Mouse (Mus musculus) hindlimb bud, embryonic 11.5 days (tissue): Measurements from ENCODE around the gene Gatb.
A peak's percentile ranks its signal among the peaks of the same experiment; 100 is the strongest.
"Not testable (repeated sequence)": the region's sequence is repeated elsewhere in the genome, so short reads cannot be mapped to it uniquely, and the experiment has no call there.

Source experiments
- DNase-seq: peaks from one replicate; pipeline ENCODE4 v3.0.0-alpha.2; 2012; ENCODE audit warnings: low read depth, low spot score; ENCODE audit errors: extremely low spot score

Gene Gatb

GRCm38 (mm10) chr3:85573864-85574830, at the start of gene Gatb:
Gatb (plus strand) TSS chr3:85574119.
- peak; percentile 96 for DNase-seq

DNA sequence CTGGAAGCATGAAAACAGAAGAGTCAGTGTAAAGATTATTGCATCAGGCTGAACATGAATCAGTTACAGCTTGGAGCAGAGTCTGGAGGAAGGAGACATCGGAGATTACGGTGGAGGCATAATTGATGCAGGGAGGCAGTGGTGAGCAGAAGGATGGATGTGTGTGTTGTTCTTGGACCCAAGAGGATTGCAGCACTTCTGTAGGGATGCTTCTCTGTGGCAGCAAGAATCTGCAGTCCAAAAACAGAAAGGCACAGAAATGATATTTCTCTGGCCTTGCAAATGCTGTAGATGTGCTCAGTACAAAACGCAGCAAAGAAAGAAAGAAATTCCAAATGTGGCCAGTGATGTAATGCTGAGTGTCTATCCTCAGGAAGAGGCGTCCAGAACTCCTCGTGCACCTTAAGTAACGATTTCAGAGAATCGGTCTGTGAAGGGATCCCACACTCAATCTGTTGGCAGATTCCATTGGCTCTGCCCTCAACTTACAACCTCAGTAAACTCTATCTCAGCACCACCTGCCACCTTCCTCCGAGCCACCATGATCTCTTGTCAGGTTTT, 43.2 kb upstream of the Gatb start:
- no peak for DNase-seq

DNA sequence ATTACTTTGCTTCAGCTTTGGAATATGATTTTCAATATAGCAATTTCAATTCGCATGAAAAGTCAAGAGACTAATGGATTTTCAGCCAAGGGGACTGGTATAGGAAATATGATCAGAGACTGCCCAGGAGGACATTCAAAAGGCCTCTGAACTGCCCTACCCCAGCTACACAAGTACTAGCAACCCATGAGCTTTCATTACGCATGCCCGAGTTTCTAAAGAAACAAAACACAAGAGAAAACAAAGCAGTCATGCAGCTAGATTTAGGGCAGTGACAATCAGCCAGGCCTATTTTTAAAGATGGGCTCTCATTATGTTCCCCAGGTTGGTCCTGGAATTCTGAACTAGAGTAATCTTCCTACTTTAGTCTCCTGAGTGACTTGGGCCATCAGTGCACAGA, 41.5 kb upstream of the Gatb start:
- DNase-seq = no peak

- DNase-seq = no peak
Observed at GRCm38 (mm10) chr3:85535042-85535441, 38.9 kb upstream of the Gatb start.

DNA sequence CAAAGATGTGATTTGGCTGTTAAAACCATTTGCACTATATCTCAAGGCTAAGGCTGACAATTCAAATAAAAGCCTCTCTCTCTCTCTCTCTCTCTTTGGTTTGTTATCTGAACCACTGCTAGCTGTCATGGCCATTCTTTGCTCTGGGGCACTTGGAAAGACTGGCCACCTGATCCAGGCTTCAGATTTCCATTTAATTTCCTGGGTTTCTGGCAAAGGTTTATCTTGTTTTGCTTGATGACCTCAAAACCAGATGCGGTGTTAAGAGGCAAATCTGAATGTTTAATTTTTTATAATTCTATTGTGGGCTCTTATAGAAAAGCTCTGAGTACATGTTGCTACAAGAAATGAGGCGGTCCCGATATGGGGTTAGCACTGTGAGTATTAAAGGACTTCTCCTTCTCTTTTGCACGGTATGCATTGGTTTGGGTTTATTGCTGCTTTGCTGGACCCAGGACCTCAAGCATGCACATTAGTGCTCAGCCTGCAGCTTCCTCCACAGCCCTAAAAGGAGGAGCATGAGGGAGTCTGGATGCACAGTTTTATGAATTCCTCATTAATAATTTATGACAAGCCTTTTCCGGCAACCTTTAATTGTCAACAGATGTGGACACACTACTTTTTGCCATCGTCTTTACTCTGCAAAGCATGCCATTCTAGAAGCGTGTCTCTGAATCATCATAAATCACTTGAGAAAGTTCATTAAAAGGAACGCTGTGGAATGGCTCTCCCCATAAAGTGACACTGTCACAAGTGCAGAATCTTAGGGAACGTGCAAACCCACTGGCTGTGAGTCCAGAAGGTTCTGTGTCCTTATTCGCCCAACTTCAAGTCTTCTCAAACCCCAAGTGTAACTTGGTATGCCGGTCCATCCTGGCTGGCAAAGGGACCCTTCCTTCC, 38.0 kb upstream of the Gatb start:
- peak; percentile 35 for DNase-seq

DNA sequence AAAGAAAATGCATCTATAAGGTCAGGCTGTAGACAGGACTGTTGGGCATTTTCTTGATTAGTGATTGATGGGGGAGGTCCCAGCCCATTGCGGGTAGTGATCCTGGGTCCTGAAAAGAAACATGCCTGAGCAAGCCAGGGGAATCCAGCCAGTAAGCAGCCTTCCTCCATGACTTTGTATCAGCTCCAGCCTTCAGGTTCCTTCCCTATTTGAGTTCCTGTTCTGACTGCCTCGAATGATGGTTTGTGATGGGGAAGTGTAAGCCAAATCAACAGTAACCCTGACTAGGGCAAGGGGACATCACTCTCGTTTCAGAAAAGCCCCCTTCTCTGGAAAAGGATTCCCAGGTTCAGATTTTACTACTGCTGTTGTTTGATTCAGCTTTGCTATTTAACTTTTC, 31.2 kb upstream of the Gatb start:
- DNase-seq = no peak

DNA sequence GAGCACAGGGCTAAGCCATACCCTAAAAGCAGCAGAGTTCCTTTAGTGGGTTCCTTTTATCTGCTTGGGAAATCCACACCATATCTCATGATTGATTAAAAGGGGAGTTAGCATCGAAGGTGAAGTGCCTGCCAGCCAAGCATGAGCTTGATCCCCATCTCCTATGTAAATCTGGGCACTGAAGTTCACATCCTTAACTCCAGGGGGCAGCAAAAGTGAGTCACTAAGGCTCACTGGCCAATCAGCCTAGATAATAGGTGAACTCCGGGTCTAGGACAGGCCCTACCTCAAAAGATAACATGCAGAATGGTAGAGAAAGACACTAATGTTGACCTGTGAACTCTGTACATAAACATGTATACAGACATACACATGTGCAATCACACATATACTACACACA, 30.3 kb upstream of the Gatb start:
- no peak for DNase-seq

- DNase-seq = no peak
Observed at GRCm38 (mm10) chr3:85550312-85550711, 23.6 kb upstream of the Gatb start.

GRCm38 (mm10) chr3:85551352-85551751, 22.6 kb upstream of the Gatb start:
- DNase-seq = no peak

DNA sequence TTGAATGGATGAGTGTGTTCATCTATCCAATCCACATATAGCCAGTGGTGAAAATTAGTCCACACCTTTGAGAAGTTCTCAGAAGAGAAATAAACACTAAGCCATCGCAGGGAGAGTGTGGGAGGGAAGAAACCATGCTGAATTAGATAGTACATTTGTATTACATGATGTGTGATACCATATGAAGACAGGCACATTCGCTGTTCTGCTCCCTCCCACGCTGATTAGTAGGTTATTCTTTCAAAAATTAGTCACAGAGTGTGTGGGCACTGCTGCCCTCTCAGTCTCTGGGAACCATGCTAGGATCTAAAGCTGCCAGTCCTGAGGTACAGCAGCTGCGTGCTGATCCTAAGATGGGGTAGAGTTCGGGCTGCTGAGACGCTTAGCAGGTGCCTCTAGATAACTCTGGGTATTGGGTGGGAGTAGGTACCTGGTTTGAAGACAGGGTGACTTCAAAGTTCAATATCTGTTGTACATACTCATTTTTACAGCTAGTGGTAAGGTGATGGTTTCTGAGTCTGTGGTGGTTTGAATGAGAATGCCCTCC, 20.1 kb upstream of the Gatb start:
- DNase-seq = no peak

DNA sequence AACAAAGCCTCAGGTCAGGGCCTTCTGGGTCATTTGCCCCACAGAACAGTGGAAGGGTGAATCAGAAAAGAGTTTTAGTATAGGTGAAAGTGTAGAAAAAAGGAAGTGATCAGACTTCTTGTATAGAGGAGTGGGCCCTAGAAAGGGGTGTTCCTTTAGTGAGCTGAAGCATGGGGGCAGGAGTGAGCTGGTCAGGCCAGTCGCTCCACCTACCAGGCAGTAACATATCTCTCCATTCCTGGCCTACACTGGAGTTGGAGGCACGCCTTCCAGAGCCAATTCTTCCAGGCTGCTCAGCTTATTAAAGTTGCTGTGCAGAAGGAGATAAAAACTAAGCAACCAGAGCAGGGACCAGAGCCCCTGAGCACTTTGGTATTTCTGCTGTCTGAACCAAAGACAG, 9.3 kb upstream of the Gatb start:
- no peak for DNase-seq

DNA sequence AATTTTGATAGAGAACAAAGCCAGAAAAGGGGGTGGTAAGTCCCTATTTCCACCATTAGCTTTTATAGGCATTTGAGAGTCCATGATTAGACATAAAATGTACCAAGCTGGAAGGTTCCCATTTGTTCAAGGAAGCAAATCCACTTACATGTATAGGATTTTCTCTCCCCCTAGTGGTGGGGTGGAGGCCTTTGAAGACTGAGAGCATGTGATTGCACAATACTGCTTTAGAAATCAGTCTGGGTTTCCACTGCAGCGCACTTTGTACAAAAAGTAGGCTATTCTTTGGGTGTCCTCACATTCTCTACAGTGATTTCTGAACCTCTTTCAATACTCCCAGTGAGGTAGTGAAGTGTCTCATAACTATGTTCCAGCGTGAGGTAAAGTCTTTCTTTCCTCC, 2.6 kb upstream of the Gatb start:
- peak; percentile 35 for DNase-seq

GRCm38 (mm10) chr3:85572502-85572901, 1.4 kb upstream of the Gatb start:
- not testable (repeated sequence) for DNase-seq

DNA sequence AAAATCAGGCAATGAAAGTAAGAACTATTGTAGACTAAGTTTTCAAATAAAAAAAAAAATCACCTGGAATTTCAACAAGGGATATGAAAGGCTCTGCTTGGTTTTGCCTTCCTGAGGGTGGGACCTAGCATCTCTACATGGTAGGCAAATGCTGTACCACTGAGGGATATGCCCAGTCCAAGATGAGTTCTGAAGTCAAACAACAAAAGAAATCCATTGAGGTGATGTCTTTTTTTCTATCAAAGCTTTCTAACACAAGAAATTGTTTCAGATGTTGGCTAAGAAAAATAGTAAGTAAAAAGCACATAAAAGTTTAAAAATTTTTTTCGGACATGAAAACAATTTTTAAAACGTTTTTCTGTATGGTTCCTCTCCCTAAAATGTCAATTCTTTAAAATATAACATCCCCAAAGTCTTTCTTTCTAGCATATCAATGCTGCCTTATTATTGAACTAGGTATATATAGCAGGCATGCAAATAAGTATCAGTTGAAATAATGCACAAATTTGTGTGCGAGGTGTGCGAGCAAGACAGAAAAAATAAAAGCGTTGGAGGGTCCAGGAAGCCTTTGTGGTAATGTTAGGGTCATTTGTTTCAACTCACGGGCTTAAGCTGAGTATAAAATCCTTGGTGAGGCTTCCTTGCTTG, 579 bp upstream of the Gatb start:
- DNase-seq = no peak

GRCm38 (mm10) chr3:85582726-85583125, 8.8 kb downstream of the Gatb start:
- no peak for DNase-seq

DNA sequence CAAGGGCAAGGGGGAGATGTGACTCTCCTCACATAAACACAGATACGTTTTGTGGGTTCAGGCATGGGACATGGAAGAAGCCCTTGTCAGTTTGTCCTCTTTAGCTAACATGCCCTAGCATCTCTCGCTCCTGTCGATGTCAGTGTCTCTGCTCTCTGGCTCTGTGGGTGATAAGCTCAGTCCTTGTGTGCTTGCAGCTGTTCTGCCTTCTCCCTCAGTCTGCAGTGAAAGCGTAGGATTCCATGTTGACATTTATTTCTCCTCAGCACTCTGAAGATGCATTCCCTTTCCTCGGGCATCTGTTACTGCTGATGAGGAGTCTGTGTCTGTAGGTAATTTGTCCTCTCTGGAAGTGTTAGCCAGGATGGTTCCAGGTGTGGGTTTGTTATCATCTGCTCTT, 9.3 kb downstream of the Gatb start:
- DNase-seq = no peak

DNA sequence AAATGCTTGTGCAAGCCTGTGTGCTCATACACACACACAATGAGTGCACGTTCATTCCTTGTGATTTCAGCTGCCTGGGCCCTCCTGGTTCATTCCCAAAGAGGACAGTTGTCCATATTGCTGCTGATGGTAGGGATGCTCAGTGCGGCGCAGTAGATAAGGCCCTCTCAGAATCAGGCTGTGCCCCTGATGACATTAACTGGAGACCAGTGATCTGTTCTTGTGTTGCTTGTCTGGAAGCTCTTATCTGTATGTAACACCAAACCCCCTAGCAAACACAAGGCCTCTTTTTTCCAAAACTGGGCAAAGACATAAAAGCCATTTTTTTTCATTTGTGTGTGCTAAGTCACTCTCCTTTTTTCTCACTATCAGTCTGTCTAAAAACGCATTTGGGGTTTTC, 11.0 kb downstream of the Gatb start:
- no peak for DNase-seq

- no peak for DNase-seq
Observed at GRCm38 (mm10) chr3:85588701-85589100, 14.8 kb downstream of the Gatb start.

DNA sequence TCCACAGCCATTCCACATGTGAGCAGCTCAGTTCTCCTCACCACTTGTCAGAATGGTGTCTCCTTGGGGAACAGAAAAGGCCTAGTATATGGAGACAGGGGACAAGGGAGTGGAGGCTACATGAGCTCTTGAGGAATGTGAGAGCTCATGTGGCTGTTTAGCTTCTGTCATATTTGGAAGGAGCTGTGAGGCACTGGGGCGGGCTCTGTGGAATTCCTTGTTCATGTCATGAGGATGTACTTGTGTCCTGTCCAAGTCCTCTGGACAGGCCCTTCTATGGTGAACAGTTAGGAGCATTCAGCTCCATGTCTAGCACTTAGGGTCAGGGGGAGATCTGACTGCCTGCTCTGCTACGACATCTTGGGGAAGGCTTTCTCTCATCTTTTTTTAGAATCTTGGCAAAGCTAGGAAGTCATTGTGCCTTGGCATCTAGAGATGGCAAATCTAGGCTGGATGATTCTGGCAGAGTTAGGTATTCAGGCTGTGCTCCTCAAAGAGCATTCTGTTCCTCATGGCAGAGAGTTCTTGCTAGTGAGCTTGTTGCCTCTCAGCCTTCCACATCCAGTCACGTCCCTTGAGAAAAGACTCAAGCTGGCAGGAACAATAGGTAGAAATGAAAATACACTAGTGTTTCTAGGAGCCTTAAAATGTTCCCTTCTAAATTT, 16.3 kb downstream of the Gatb start:
- DNase-seq = no peak

GRCm38 (mm10) chr3:85592067-85592466, 18.1 kb downstream of the Gatb start:
- DNase-seq = no peak
